Mouse (Mus musculus) G1E-ER4 (cell line): Measurements from ENCODE around the gene Selenoo. TPM values are rescaled to one million over a fixed set of nuclear protein-coding genes. Genes with fewer than 3 reads are reported as not detected.

Experiments used
- GATA1 ChIP-seq: IDR thresholded peaks from one replicate; pipeline ENCODE4 v1.8.0; 2012; ENCODE audit warnings: low read length, inconsistent platforms
- polyA plus RNA-seq: library from polyadenylated mRNA; stranded (reverse); fragments of >175 nt; gene quantifications from 2 replicates; pipeline ENCODE4 v1.2.3, GENCODE M21; 2012

Selenoo gene
- polyA plus RNA-seq, 1 experiment: 19.7 TPM

- no peak for TF ChIP-seq GATA1
Observed at GRCm38 (mm10) chr15:89069336-89069840, 19.5 kb upstream of the Selenoo start.

GRCm38 (mm10) chr15:89070606-89071005, 18.3 kb upstream of the Selenoo start:
- TF ChIP-seq GATA1: no peak

- no peak for TF ChIP-seq GATA1
Observed at GRCm38 (mm10) chr15:89073993-89074603, 14.8 kb upstream of the Selenoo start.

- TF ChIP-seq GATA1: no peak
Observed at GRCm38 (mm10) chr15:89074613-89075477, 14.0 kb upstream of the Selenoo start, which contains the start of gene Trabd. Gene Trabd, plus strand, starts transcription at chr15:89075124.

- TF ChIP-seq GATA1: no peak
Observed at GRCm38 (mm10) chr15:89075478-89076147, 13.3 kb upstream of the Selenoo start.

- TF ChIP-seq GATA1: no peak
Observed at GRCm38 (mm10) chr15:89076156-89076731, 12.6 kb upstream of the Selenoo start.

GRCm38 (mm10) chr15:89078208-89078836, 10.6 kb upstream of the Selenoo start:
- no peak for TF ChIP-seq GATA1

- no peak for TF ChIP-seq GATA1
Observed at GRCm38 (mm10) chr15:89083906-89084305, 5.0 kb upstream of the Selenoo start.

GRCm38 (mm10) chr15:89084826-89085225, 4.1 kb upstream of the Selenoo start:
- TF ChIP-seq GATA1: no peak

GRCm38 (mm10) chr15:89089248-89090051, 566 bp downstream of the Selenoo start:
- no peak for TF ChIP-seq GATA1

- TF ChIP-seq GATA1: no peak
Observed at GRCm38 (mm10) chr15:89090662-89091061, 1.8 kb downstream of the Selenoo start.

- TF ChIP-seq GATA1: no peak
Observed at GRCm38 (mm10) chr15:89092181-89092580, 3.3 kb downstream of the Selenoo start.

- no peak for TF ChIP-seq GATA1
Observed at GRCm38 (mm10) chr15:89097450-89097849, 8.6 kb downstream of the Selenoo start.

- TF ChIP-seq GATA1: no peak
Observed at GRCm38 (mm10) chr15:89098616-89099015, 9.7 kb downstream of the Selenoo start.
